Mouse (Mus musculus) MEL (cell line): Measurements from ENCODE around the gene Trappc10.

Source experiments
- CHD2 ChIP-seq: IDR thresholded peaks from 2 replicates; pipeline ENCODE4 v1.6.1; 2011; ENCODE audit warnings: low read length, improper control_type of control experiment
- CTCF ChIP-seq, 3 experiments: IDR thresholded peaks in 2 of 3; conservative IDR thresholded peaks in 1 of 3; 2 replicates each; pipeline ENCODE4 v1.5.1; 2011 to 2012; ENCODE audit warnings: low read length in 3 of 3, low read depth in 2 of 3, mild to moderate bottlenecking in 2 of 3, improper control_type of control experiment in 1 of 3, inconsistent platforms in 1 of 3, mixed read lengths in 1 of 3, moderate library complexity in 1 of 3; ENCODE audit not compliant: control insufficient read depth in 1 of 3, insufficient read depth in 1 of 3, poor library complexity in 1 of 3, severe bottlenecking in 1 of 3
- E2F4 ChIP-seq: IDR thresholded peaks from 2 replicates; pipeline ENCODE4 v1.6.1; 2011; ENCODE audit warnings: low read depth, low read length, improper control_type of control experiment, borderline replicate concordance
- EP300 ChIP-seq, 2 experiments: IDR thresholded peaks; 2 replicates each; pipeline ENCODE4 v1.6.1; 2011; ENCODE audit warnings: improper control_type of control experiment in 2 of 2, low read length in 2 of 2, low read depth in 1 of 2, mild to moderate bottlenecking in 1 of 2
- GATA1 ChIP-seq: IDR thresholded peaks from 2 replicates; pipeline ENCODE4 v1.6.1; 2011; ENCODE audit warnings: low read depth, low read length, improper control_type of control experiment
- HCFC1 ChIP-seq: IDR thresholded peaks from 2 replicates; pipeline ENCODE4 v1.6.1; 2012; ENCODE audit warnings: low read depth, mild to moderate bottlenecking, inconsistent platforms, low read length, improper control_type of control experiment, moderate library complexity
- JUND ChIP-seq: IDR thresholded peaks from 2 replicates; pipeline ENCODE4 v1.6.1; 2011; ENCODE audit warnings: low read depth, mild to moderate bottlenecking, improper control_type of control experiment, low read length
- MYC ChIP-seq: IDR thresholded peaks from 2 replicates; pipeline ENCODE4 v1.6.1; 2011; ENCODE audit warnings: low read depth, mild to moderate bottlenecking, low read length, improper control_type of control experiment, moderate library complexity
- POLR2A ChIP-seq, 2 experiments: IDR thresholded peaks; 2 replicates each; pipeline ENCODE4 v1.6.1; 2011 to 2012; ENCODE audit warnings: low read length in 2 of 2, mild to moderate bottlenecking in 2 of 2, control low read depth in 1 of 2, improper control_type of control experiment in 1 of 2, low read depth in 1 of 2, moderate library complexity in 1 of 2; ENCODE audit not compliant: control insufficient read depth in 1 of 2, insufficient read depth in 1 of 2, poor library complexity in 1 of 2
- RCOR1 ChIP-seq: IDR thresholded peaks from 2 replicates; pipeline ENCODE4 v1.6.1; 2012; ENCODE audit warnings: low read depth, mild to moderate bottlenecking, inconsistent platforms, low read length, improper control_type of control experiment
- SIN3A ChIP-seq: IDR thresholded peaks from 2 replicates; pipeline ENCODE4 v1.6.1; 2012; ENCODE audit warnings: low read length, improper control_type of control experiment, inconsistent platforms
- ZKSCAN1 ChIP-seq: IDR thresholded peaks from 2 replicates; pipeline ENCODE4 v1.6.1; 2012; ENCODE audit warnings: low read depth, mild to moderate bottlenecking, inconsistent platforms, low read length, improper control_type of control experiment, moderate library complexity
- ZMIZ1 ChIP-seq: IDR thresholded peaks from 2 replicates; pipeline ENCODE4 v1.6.1; 2012; ENCODE audit warnings: low read depth, mild to moderate bottlenecking, inconsistent platforms, low read length, improper control_type of control experiment, moderate library complexity

GRCm38 (mm10) chr10:78285959-78286358 lies 41.5 kb upstream of the Trappc10 start:
- no peak for TF ChIP-seq HCFC1
- no peak for TF ChIP-seq CTCF (IDR thresholded peaks at IDR 0.05 in 2 of 3, conservative IDR thresholded peaks at IDR 0.05 in 1 of 3; ENCODE audit: control insufficient read depth in 1 of 3, insufficient read depth in 1 of 3, low read depth in 2 of 3, low read length in 3 of 3, poor library complexity in 1 of 3, severe bottlenecking in 1 of 3)
- no peak for TF ChIP-seq POLR2A (IDR thresholded peaks at IDR 0.05; ENCODE audit: control insufficient read depth in 1 of 2, insufficient read depth in 1 of 2, low read depth in 1 of 2, low read length in 2 of 2, poor library complexity in 1 of 2)
- TF ChIP-seq GATA1, result no peak
- no peak for TF ChIP-seq JUND
- TF ChIP-seq ZKSCAN1, result no peak
- TF ChIP-seq E2F4, result no peak
- no peak for TF ChIP-seq ZMIZ1
- TF ChIP-seq SIN3A, result no peak
- no peak for TF ChIP-seq RCOR1
- TF ChIP-seq CHD2, result no peak
- TF ChIP-seq MYC, result no peak
- no peak for TF ChIP-seq EP300 (IDR thresholded peaks at IDR 0.05; ENCODE audit: low read depth in 1 of 2, low read length in 2 of 2)
